Mouse (Mus musculus) forebrain, embryonic 11.5 days (tissue): ENCODE data around the gene Cog5. TPM values are rescaled to one million over a fixed set of nuclear protein-coding genes. Genes with fewer than 3 reads are reported as not detected.

Experiments used
- ATAC-seq: fragments of 200-750 bp; cut with Nextera tagmentation; replicated peaks from 2 replicates; pipeline ENCODE4 v1.8.0; 2017; ENCODE audit warnings: moderate TSS enrichment; ENCODE audit not compliant: low FRiP score
- DNase-seq: peaks from one replicate; pipeline ENCODE4 v3.0.0-alpha.2; 2017; ENCODE audit warnings: low spot score
- H3K27ac ChIP-seq: fragments of 300-500 bp; sonication (generic); 2 replicates; pipeline ENCODE4 v1.5.1; 2014; ENCODE audit warnings: low read depth, low read length
- H3K27me3 ChIP-seq: fragments of 300-500 bp; sonication (generic); 2 replicates; pipeline ENCODE4 v1.6.1; 2014; ENCODE audit warnings: mild to moderate bottlenecking, low read length, mixed read lengths; ENCODE audit not compliant: control insufficient read depth, insufficient read depth
- H3K36me3 ChIP-seq: fragments of 300-500 bp; sonication (generic); 2 replicates; pipeline ENCODE4 v1.6.1; 2014; ENCODE audit warnings: mild to moderate bottlenecking, low read length, moderate library complexity, mixed read lengths; ENCODE audit not compliant: control insufficient read depth, insufficient read depth
- H3K4me1 ChIP-seq: fragments of 300-500 bp; sonication (generic); replicated peaks from 2 replicates; pipeline ENCODE4 v1.6.1; 2014; ENCODE audit warnings: low read length, mixed read lengths; ENCODE audit not compliant: control insufficient read depth, insufficient read depth
- H3K4me2 ChIP-seq: fragments of 300-500 bp; sonication (generic); 2 replicates; pipeline ENCODE4 v1.6.1; 2014; ENCODE audit warnings: low read depth, mild to moderate bottlenecking, low read length, moderate library complexity, mixed read lengths; ENCODE audit not compliant: severe bottlenecking
- H3K4me3 ChIP-seq: fragments of 300-500 bp; sonication (generic); 2 replicates; pipeline ENCODE4 v1.5.1; 2014; ENCODE audit warnings: low read depth, low read length
- H3K9ac ChIP-seq: fragments of 300-500 bp; sonication (generic); 2 replicates; pipeline ENCODE4 v1.6.1; 2014; ENCODE audit warnings: low read length
- H3K9me3 ChIP-seq: fragments of 300-500 bp; sonication (generic); 2 replicates; pipeline ENCODE4 v1.6.1; 2016; ENCODE audit warnings: low read length, mixed read lengths; ENCODE audit not compliant: control insufficient read depth
- WGBS: fragments of 180-500 bp; shearing (Covaris S2); extraction: QIAGEN DNeasy Blood & Tissue Kit; methylation state at CpG from one replicate; pipeline ENCODE4 v1.1.7; 2014; 5-methylcytosine and 5-hydroxymethylcytosine counted together
- polyA plus RNA-seq: library from polyadenylated mRNA; unstranded; fragments of >200 nt; fragmentation: Nextera tagmentation; extraction: Ambion mirVana; gene quantifications from 2 replicates; pipeline ENCODE4 v1.2.1, GENCODE M21; 2014

Gene Cog5
- polyA plus RNA-seq, 1 experiment from 2014 or later, result 35.2 TPM

DNA sequence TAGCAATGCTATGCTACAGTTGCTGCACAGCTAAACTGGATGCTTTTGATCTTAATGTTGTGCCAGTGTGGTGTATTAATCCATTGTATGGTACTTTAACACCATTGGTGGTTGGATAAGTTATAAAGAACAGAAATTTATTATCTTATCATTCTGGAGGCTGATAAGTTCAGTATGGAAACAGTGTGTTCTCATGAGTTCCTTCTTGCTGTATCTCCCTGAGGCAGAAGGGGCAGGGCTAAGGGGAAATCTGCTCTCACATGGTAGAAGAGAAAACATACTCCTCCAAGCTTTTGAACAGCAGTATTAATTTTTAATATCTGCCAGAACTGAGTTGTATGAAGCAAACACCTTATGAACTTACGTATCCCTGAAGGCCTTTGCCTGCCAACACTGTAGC is 38.6 kb downstream of the Cog5 start:
- DNase-seq (no peak), ATAC-seq (no peak)
- no peaks in the 10 kb centered on the region for H3K27me3 ChIP-seq
- no peaks in the 10 kb centered on the region for H3K4me1 ChIP-seq
- no peak overlapping the region for H3K4me3 ChIP-seq
- no peak overlapping the region for H3K4me2 ChIP-seq
- no peak overlapping the region for H3K9ac ChIP-seq
- H3K9me3 ChIP-seq, result no peaks in the 10 kb centered on the region; the same call in 1 of the 2 replicates
- H3K36me3 ChIP-seq, result no peaks in the 10 kb centered on the region
- WGBS, result 95% methylated on average over 1 of the region's 1 CpGs
- no peak overlapping the region for H3K27ac ChIP-seq

DNA sequence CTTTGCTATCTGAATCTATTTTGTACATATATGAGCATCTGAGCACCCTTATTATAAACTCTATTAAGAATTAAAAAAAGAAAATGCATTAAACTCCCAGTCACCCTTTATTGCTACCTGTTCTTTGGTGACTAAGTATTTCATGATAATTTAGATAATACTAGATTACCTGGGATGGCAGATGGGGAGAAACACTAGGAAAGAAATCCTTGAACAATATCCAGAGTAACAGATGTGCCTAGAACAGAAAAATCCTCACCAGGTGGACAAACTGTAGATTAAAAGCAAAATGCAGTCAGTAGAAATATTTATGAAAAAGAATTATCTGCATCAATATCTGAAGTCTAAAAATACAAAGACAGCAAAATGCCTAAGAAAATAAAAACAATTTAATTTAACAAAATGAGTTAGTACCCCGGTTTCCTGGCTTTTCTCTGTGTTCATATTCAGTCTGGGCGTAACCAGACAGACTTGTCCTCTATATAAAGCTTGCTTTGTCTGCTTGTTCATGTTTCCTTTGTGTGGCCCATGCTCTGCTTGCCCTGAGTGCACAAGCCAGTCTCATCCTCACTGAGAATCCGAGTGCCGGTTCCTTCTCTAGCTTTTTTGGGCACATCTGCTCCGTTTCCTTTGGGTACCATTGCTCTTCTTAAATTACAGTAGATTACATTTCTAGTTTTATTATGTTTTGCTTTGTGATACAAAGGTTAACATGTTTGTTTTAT is 46.1 kb downstream of the Cog5 start:
- Histone ChIP-seq H3K4me2 (no peak overlapping the region), H3K9me3 (no peaks in the 10 kb centered on the region; the same call in 1 of the 2 replicates), H3K27ac (no peak overlapping the region), H3K4me3 (no peak overlapping the region), H3K27me3 (no peaks in the 10 kb centered on the region), H3K9ac (no peak overlapping the region), H3K4me1 (no peaks in the 10 kb centered on the region), H3K36me3 (no peaks in the 10 kb centered on the region)
- ATAC-seq (no peak), DNase-seq (no peak)
- WGBS, result 69% methylated on average over 5 of the region's 5 CpGs

- H3K27ac ChIP-seq, result no peak overlapping the region
- H3K4me2 ChIP-seq, result no peak overlapping the region
- H3K27me3 ChIP-seq, result no peaks in the 10 kb centered on the region
- H3K4me3 ChIP-seq, result no peak overlapping the region
- no peak for ATAC-seq
- H3K4me1 ChIP-seq, result no peaks in the 10 kb centered on the region
- H3K9ac ChIP-seq, result no peak overlapping the region
- WGBS, result 84% methylated on average over 5 of the region's 5 CpGs
- no peaks in the 10 kb centered on the region for H3K36me3 ChIP-seq
- no peaks in the 10 kb centered on the region; the same call in 1 of the 2 replicates for H3K9me3 ChIP-seq
- DNase-seq, result no peak
Observed at GRCm38 (mm10) chr12:31701411-31701810, 46.7 kb downstream of the Cog5 start.

- Histone ChIP-seq H3K4me2 (no peak overlapping the region), H3K4me3 (no peak overlapping the region), H3K4me1 (no peaks in the 10 kb centered on the region), H3K36me3 (no peaks in the 10 kb centered on the region), H3K9me3 (no peaks in the 10 kb centered on the region), H3K27me3 (no peaks in the 10 kb centered on the region), H3K9ac (no peak overlapping the region), H3K27ac (no peak overlapping the region)
- no peak for DNase-seq
- WGBS, result 83% methylated on average over 6 of the region's 6 CpGs
- ATAC-seq, result no peak
Observed at GRCm38 (mm10) chr12:31703904-31704303, 49.2 kb downstream of the Cog5 start.

GRCm38 (mm10) chr12:31706168-31706567 is 51.5 kb downstream of the Cog5 start:
- no peak overlapping the region for H3K9ac ChIP-seq
- 74% methylated on average over 2 of the region's 2 CpGs for WGBS
- no peak overlapping the region for H3K27ac ChIP-seq
- no peak overlapping the region for H3K4me3 ChIP-seq
- no peaks in the 10 kb centered on the region for H3K36me3 ChIP-seq
- H3K4me2 ChIP-seq, result no peak overlapping the region
- DNase-seq, result no peak
- no peaks in the 10 kb centered on the region for H3K9me3 ChIP-seq
- no peaks in the 10 kb centered on the region for H3K4me1 ChIP-seq
- no peak for ATAC-seq
- H3K27me3 ChIP-seq, result no peaks in the 10 kb centered on the region

- WGBS, result 80% methylated on average over 1 of the region's 1 CpGs
- Histone ChIP-seq H3K9ac (no peak overlapping the region), H3K4me1 (no peaks in the 10 kb centered on the region), H3K4me3 (no peak overlapping the region), H3K9me3 (no peaks in the 10 kb centered on the region), H3K36me3 (no peaks in the 10 kb centered on the region), H3K27ac (no peak overlapping the region), H3K4me2 (no peak overlapping the region), H3K27me3 (no peaks in the 10 kb centered on the region)
- no peak for DNase-seq
- no peak for ATAC-seq
Observed at GRCm38 (mm10) chr12:31707531-31707930, 52.9 kb downstream of the Cog5 start.

DNA sequence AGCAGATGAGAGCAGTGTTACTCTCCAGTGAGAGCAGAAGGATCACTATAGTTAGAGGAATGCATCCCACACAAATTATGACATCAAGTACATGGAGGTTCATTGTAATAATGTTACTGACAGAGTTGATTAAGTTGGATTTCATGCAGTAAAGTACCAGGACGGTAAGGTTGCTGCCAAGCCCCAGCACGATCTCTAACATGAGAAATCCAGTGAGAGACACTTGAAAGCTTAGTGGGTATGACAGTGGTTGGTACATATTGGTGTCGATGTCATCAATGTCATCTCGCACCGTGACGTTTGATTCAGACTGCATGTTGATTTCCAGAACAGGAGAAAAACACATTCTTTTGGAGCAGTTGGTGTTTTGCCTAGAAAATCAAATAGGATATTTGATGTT is 55.0 kb downstream of the Cog5 start:
- H3K9me3 ChIP-seq, result no peaks in the 10 kb centered on the region
- H3K27ac ChIP-seq, result no peak overlapping the region
- no peaks in the 10 kb centered on the region for H3K27me3 ChIP-seq
- no peak for DNase-seq
- H3K9ac ChIP-seq, result no peak overlapping the region
- no peak for ATAC-seq
- no peaks in the 10 kb centered on the region for H3K4me1 ChIP-seq
- no peaks in the 10 kb centered on the region for H3K36me3 ChIP-seq
- 89% methylated on average over 6 of the region's 6 CpGs for WGBS
- H3K4me2 ChIP-seq, result no peak overlapping the region
- H3K4me3 ChIP-seq, result no peak overlapping the region

GRCm38 (mm10) chr12:31712233-31712632 is 57.6 kb downstream of the Cog5 start:
- ATAC-seq, result no peak
- no peaks in the 10 kb centered on the region for H3K36me3 ChIP-seq
- H3K4me1 ChIP-seq, result no peaks in the 10 kb centered on the region
- H3K4me3 ChIP-seq, result no peak overlapping the region
- no peak overlapping the region for H3K27ac ChIP-seq
- WGBS, result 67% methylated on average over 5 of the region's 5 CpGs
- H3K9me3 ChIP-seq, result no peaks in the 10 kb centered on the region
- H3K9ac ChIP-seq, result no peak overlapping the region
- H3K27me3 ChIP-seq, result no peaks in the 10 kb centered on the region
- H3K4me2 ChIP-seq, result no peak overlapping the region
- DNase-seq, result no peak

DNA sequence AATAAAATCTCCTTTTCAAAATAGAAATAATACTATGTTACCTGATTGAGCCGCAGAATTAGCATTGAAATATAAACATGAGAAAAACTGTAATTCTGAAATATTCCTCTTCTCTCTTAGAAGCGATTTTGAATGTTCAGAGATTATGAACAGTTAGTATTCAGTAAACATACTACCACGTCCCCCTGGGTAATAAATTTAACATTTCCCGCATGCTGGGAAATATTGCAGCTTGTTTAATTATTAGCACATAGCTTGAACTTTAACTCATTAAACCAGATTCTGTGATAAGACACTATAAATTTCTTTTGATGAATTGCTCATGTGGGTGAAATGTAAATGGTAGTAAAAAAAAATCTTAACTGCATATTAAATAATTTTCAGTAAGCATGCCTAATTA is 58.1 kb downstream of the Cog5 start:
- Histone ChIP-seq H3K9me3 (no peaks in the 10 kb centered on the region), H3K27ac (no peak overlapping the region), H3K27me3 (no peaks in the 10 kb centered on the region), H3K4me2 (no peak overlapping the region), H3K4me1 (no peaks in the 10 kb centered on the region), H3K36me3 (no peaks in the 10 kb centered on the region), H3K9ac (no peak overlapping the region), H3K4me3 (no peak overlapping the region)
- 93% methylated on average over 4 of the region's 4 CpGs for WGBS
- ATAC-seq, result no peak
- DNase-seq, result no peak
